Mouse (Mus musculus): Measurements from ENCODE around the gene Lck. TPM values are rescaled to one million over a fixed set of nuclear protein-coding genes. Genes with fewer than 3 reads are reported as not detected.

Gene Lck
- 3.1 and 3.2 TPM in 2 replicates for polyA plus RNA-seq (2015; fragmentation: Nextera tagmentation; extraction: Ambion mirVana)

DNA sequence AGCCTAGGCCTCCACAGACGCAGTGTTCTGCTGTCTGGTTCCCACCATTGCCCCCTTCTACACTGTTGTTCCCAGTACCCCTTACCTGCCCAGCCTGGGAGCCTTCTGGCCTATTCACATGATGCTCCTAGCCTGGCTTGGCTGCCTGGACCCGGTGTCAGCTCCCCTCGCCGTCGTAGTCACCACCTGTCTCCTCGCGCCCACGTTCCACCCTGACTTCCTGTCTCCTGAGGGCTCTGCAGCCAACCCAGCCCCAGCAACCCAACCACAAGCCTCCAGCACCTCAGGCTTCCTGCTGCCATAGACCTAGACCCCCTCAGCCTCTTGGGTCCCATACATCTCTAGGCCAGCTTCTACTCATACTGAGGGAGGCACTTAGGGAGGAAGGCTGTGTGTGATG, at the start of gene Lck:
TSS of gene Lck (minus strand) at position 212 of the 400 bp plus-strand sequence.
- H3K4me2 ChIP-seq (ENCODE audit: low read depth, low read length) = no peak within 1 kb of the TSS
- no peaks in the 10 kb centered on the region for H3K9me3 ChIP-seq (replicated peaks; ENCODE audit: control insufficient read depth, low read length)
- 36% methylated on average over 8 of the region's 8 CpGs for WGBS (ENCODE audit: insufficient replicate concordance)
- no peak within 1 kb of the TSS for H3K4me3 ChIP-seq (ENCODE audit: low read depth, low read length)
- ATAC-seq (ENCODE audit: low read depth) = no peak
- H3K9ac ChIP-seq (ENCODE audit: low read depth, low read length) = no peak within 1 kb of the TSS
- H3K27ac ChIP-seq (ENCODE audit: low read length) = no peak within 1 kb of the TSS
- H3K36me3 ChIP-seq (ENCODE audit: control insufficient read depth, insufficient read depth) = no peaks in the 10 kb centered on the region
- H3K27me3 ChIP-seq (ENCODE audit: control insufficient read depth, insufficient read depth, low read depth, low read length) = peaks cover 4% of the 10 kb centered on the region; the same call in 1 of the 2 replicates
- H3K4me1 ChIP-seq (ENCODE audit: control insufficient read depth, low read depth, low read length) = peaks cover 3% of the 10 kb centered on the region; the same call in 1 of the 2 replicates

DNA sequence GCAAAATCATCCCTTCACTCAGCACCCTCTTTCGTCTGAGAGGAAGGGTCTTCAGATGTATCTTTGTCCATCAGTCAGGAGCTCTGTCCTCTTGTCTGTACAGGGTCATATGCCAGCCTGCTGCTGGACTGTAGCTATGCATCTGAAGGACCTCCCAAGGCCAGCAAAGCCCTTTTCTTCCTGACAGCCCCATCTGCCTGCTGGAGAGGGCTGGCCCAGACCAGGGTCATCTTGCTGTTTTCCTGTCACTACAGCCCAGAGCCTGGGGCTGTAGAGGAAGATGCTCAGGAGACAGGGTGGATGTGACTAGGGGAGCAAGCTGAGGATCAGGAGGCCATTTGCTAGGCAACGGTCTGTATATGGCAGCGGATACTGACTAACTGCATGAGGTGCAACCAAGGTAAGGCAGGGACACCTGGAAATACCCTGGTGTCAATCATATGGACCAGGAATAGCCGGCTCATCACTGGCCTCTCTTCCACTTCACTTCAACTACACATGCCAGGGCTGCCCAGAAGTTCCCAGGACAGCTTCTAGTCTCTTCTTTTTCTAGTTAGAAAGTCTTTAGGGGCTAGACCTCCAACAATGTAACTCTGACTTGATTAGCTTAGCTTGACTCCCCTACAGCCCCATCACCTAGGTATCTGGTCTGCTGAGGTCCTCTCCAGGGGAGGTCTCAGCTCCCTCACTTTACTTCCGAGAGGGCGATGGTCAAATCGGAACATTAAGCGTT, 49.5 kb upstream of the Lck start:
- 21% methylated on average over 8 of the region's 8 CpGs for WGBS (ENCODE audit: insufficient replicate concordance)
- no peaks in the 10 kb centered on the region for H3K27me3 ChIP-seq (ENCODE audit: control insufficient read depth, insufficient read depth, low read depth, low read length)
- ATAC-seq (ENCODE audit: low read depth) = no peak
- H3K4me2 ChIP-seq (ENCODE audit: low read depth, low read length) = peak overlapping the region; percentile 69
- H3K36me3 ChIP-seq (ENCODE audit: control insufficient read depth, insufficient read depth) = peaks cover 9% of the 10 kb centered on the region
- H3K27ac ChIP-seq (ENCODE audit: low read length) = no peak overlapping the region; the same call in 1 of the 2 replicates
- H3K4me1 ChIP-seq (ENCODE audit: control insufficient read depth, low read depth, low read length) = peaks cover 42% of the 10 kb centered on the region
- H3K9ac ChIP-seq (ENCODE audit: low read depth, low read length) = peak overlapping the region; percentile 59
- no peaks in the 10 kb centered on the region for H3K9me3 ChIP-seq (replicated peaks; ENCODE audit: control insufficient read depth, low read length)
- peak overlapping the region; percentile 61 for H3K4me3 ChIP-seq (ENCODE audit: low read depth, low read length)

DNA sequence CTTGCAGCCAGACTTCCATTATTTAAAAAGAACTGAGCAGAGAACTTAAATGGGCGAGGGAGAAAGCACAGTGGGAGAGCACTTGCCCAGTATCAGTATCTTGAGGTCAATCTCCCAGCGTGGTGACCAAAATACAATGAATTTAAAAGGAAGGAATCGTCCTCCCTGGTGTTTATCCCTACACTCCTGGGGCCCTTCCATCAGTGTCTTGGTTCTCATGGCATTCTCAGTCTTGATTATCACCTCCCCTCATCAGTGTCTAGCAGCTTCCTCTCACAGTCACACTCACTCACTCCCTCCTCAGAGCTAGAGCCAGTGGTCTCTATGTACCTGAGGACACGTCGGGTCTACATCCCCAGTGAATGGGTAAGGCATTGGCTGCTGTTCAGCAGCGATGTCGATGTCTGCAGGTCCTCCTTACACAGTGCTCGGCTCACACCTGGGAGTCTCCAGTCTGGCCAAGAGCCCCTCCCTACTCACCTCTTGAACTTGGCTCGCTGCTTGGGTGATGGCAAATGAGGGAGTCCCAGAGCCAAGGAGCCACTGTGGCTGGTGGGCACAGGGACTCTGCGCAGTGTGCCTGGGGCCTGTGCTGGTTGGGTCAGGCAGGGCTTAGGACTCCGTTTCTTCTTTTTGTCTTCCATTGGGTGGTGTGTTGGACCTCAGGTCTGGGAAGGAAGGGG, 48.8 kb upstream of the Lck start:
- Histone ChIP-seq H3K9me3 (replicated peaks; ENCODE audit: control insufficient read depth, low read length) (no peaks in the 10 kb centered on the region), H3K36me3 (ENCODE audit: control insufficient read depth, insufficient read depth) (peaks cover 2% of the 10 kb centered on the region; the same call in 1 of the 2 replicates), H3K4me2 (ENCODE audit: low read depth, low read length) (no peak overlapping the region), H3K4me3 (ENCODE audit: low read depth, low read length) (no peak overlapping the region), H3K4me1 (ENCODE audit: control insufficient read depth, low read depth, low read length) (peaks cover 44% of the 10 kb centered on the region), H3K9ac (ENCODE audit: low read depth, low read length) (no peak overlapping the region), H3K27me3 (ENCODE audit: control insufficient read depth, insufficient read depth, low read depth, low read length) (no peaks in the 10 kb centered on the region), H3K27ac (ENCODE audit: low read length) (no peak overlapping the region)
- no peak for ATAC-seq (ENCODE audit: low read depth)
- WGBS (ENCODE audit: insufficient replicate concordance) = 74% methylated on average over 11 of the region's 11 CpGs

DNA sequence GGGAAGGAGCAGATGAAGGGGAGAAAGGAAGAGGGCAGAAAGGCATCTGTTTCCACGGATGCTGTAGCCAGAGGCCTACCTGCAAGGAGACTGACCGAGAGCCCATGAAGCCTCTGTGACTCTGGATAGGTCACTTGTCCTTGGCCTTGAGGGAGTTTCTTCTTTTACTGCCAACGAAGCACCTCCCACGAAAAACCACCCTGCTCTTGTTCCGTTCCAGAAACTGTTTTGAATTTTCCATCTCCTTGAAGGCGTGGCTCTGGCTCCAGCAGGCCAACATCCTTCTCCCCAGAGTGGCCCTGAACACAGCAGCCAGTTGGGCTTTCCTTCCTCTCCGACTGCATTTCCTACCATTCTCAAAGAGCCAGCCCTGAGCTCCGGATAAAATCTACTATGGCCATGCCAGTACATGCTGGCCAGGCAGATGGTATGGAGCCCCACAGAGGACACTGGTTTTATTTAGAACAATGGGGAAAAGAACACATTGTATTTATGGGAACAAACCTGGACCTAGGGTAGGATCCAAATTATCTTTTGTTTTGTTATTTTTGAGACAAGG, 47.9 kb upstream of the Lck start:
- 73% methylated on average over 8 of the region's 8 CpGs for whole genome bisulfite sequencing (ENCODE audit: insufficient replicate concordance)
- Histone ChIP-seq H3K36me3 (ENCODE audit: control insufficient read depth, insufficient read depth) (no peaks in the 10 kb centered on the region), H3K9ac (ENCODE audit: low read depth, low read length) (no peak overlapping the region), H3K9me3 (replicated peaks; ENCODE audit: control insufficient read depth, low read length) (no peaks in the 10 kb centered on the region), H3K4me3 (ENCODE audit: low read depth, low read length) (no peak overlapping the region), H3K27me3 (ENCODE audit: control insufficient read depth, insufficient read depth, low read depth, low read length) (no peaks in the 10 kb centered on the region), H3K4me1 (ENCODE audit: control insufficient read depth, low read depth, low read length) (peaks cover 44% of the 10 kb centered on the region), H3K4me2 (ENCODE audit: low read depth, low read length) (no peak overlapping the region), H3K27ac (ENCODE audit: low read length) (no peak overlapping the region)
- no peak for ATAC-seq (ENCODE audit: low read depth)

DNA sequence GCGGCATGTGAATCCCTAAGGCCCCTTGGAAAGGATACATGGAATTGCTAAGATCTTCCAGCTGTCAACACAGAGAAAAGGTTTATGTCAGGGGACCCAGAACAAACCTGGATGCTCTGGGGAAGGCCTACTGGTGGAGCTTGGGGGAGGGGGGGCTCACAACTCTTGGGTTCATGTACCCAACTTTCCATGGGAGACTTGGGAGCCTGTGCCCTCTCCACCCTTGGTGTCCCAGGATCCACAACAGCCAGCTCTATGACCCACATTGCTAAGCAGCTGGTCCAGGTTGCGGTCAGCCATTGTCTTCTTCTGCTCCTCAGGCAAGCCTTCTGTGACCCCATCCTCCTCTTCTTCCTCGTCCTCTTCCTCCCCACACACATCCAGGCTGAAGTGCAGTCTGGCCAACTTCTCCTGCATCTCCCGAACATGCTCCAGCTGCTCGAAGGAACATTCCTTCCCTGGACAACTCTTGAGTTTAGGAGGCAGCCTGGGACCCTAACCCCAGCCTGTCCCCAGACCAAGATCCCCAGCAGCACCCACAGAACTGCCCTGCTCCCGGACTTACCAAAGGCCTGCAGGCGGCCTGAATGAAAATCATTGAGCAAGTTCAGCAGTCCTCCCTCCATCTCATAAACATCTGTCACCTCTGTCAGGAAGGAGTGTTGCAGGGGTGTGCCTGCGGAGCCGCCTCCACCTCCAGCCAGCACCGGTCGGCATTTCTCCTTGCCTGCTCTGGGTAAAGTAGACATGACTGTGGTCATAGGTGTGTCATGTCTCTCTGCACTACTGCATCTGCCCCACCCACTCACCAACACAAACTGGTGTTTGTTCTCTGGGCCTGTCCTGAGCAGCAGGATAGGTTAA, 47.2 kb upstream of the Lck start:
- Histone ChIP-seq H3K36me3 (ENCODE audit: control insufficient read depth, insufficient read depth) (no peaks in the 10 kb centered on the region), H3K27me3 (ENCODE audit: control insufficient read depth, insufficient read depth, low read depth, low read length) (no peaks in the 10 kb centered on the region), H3K4me1 (ENCODE audit: control insufficient read depth, low read depth, low read length) (peaks cover 41% of the 10 kb centered on the region), H3K9me3 (replicated peaks; ENCODE audit: control insufficient read depth, low read length) (no peaks in the 10 kb centered on the region), H3K4me2 (ENCODE audit: low read depth, low read length) (no peak overlapping the region), H3K9ac (ENCODE audit: low read depth, low read length) (no peak overlapping the region), H3K4me3 (ENCODE audit: low read depth, low read length) (no peak overlapping the region), H3K27ac (ENCODE audit: low read length) (no peak overlapping the region)
- no peak for ATAC-seq (ENCODE audit: low read depth)
- 79% methylated on average over 11 of the region's 11 CpGs for WGBS (ENCODE audit: insufficient replicate concordance)

DNA sequence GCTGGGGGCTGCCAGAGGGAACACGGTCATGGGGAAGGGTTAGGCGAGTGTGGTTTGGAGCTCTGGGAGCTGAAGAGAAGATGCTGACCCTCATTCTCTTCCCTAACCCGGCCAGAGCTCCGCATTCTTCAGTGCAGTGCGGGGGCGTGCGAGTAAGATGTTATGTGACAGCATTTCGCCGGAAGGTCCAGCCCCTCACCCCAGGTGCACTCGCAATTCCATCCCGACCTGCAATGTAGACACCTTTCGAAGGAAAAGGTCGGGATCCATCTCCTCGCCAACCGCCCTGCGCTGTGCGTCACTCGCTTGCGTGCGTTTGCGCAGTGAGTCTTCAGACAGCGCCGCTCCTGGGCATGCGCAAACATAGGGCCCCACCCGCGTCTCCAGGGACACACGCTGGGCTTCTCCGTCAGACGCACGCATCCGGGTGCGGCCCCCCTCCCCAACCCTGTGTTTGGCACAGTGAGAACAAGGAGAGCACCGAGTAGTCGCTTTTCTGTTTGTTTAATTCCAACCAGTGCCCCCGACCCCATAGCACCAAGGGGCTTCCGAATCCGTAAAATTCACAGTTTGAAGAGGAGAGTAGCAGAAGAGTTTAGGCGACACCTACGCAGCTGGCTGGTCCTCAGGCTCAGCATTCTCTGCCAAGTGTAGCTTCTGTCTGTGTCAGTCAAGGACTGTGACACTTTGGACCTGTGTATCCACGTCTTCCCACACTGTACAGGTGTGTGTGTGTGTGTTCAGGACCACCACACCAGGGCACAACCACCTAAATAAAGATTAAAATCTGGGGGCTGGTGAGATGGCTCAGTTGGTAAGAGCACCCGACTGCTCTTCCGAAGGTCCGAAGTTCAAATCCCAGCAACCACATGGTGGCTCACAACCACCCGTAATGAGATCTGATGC, 45.6 kb upstream of the Lck start, which contains the start of gene Iqcc:
TSS of gene Iqcc (minus strand) at position 314 of the 906 bp plus-strand sequence.
- ATAC-seq (ENCODE audit: low read depth) = peak; percentile 92
- Histone ChIP-seq H3K4me3 (ENCODE audit: low read depth, low read length) (peak within 1 kb of the TSS; percentile 76), H3K27me3 (ENCODE audit: control insufficient read depth, insufficient read depth, low read depth, low read length) (no peaks in the 10 kb centered on the region), H3K4me1 (ENCODE audit: control insufficient read depth, low read depth, low read length) (peaks cover 25% of the 10 kb centered on the region), H3K27ac (ENCODE audit: low read length) (peak within 1 kb of the TSS; percentile 78), H3K36me3 (ENCODE audit: control insufficient read depth, insufficient read depth) (no peaks in the 10 kb centered on the region), H3K4me2 (ENCODE audit: low read depth, low read length) (peak within 1 kb of the TSS; percentile 94), H3K9me3 (replicated peaks; ENCODE audit: control insufficient read depth, low read length) (no peaks in the 10 kb centered on the region), H3K9ac (ENCODE audit: low read depth, low read length) (peak within 1 kb of the TSS; percentile 79)
- 4% methylated on average over 43 of the region's 44 CpGs for WGBS (ENCODE audit: insufficient replicate concordance)

DNA sequence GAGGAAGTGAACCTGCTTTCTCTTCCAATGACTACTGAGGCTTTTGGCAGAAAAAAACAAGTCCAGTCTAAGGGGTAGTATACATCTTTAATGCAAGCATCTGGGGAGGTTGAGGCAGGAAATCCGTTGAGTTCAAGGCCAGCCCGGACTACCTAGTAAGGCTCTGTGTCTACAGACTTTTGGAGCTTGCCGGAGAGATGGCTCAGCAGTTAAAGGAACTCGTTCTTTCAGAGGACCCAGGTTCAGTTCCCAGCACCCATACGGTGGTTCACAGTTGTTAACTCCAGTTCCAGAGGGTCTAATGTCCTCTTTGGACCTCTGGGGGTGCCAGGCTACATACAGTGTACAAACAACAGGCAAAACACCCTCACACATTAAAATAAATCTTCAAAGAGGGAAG, 44.6 kb upstream of the Lck start:
- no peak overlapping the region for H3K27ac ChIP-seq (ENCODE audit: low read length)
- peak overlapping the region; percentile 79 for H3K9ac ChIP-seq (ENCODE audit: low read depth, low read length)
- H3K4me3 ChIP-seq (ENCODE audit: low read depth, low read length) = peak overlapping the region; percentile 76
- H3K9me3 ChIP-seq (replicated peaks; ENCODE audit: control insufficient read depth, low read length) = no peaks in the 10 kb centered on the region
- WGBS (ENCODE audit: insufficient replicate concordance) = 75% methylated on average over 5 of the region's 5 CpGs
- no peaks in the 10 kb centered on the region for H3K27me3 ChIP-seq (ENCODE audit: control insufficient read depth, insufficient read depth, low read depth, low read length)
- no peak for ATAC-seq (ENCODE audit: low read depth)
- H3K36me3 ChIP-seq (ENCODE audit: control insufficient read depth, insufficient read depth) = no peaks in the 10 kb centered on the region
- peaks cover 19% of the 10 kb centered on the region for H3K4me1 ChIP-seq (ENCODE audit: control insufficient read depth, low read depth, low read length)
- peak overlapping the region; percentile 94 for H3K4me2 ChIP-seq (ENCODE audit: low read depth, low read length)

DNA sequence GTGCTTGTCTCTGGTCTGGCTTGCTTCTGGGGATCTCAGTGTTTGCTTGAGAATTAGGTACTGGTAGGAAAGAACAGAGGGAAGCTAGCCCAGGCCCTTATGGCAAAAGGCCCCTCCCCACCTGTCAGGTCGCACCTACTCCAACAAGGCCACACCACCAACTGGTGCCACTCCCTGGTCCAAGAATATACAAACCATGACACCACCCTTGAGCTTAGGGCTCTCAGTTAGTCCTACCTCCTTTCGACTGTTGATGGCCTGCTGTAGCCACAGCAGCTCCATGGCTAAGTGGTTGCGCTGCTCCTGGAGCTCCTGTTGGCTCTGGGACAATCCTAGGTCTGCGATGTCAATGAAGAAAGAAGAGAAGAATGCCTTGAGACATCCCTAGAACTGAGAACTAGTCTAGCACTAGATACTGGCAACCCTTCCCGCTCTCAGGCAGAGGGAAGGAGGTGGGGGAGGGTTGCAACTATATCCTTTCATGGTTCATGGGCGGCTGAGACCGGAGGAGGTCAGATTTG, 43.7 kb upstream of the Lck start:
- no peak overlapping the region for H3K9ac ChIP-seq (ENCODE audit: low read depth, low read length)
- no peak overlapping the region for H3K4me2 ChIP-seq (ENCODE audit: low read depth, low read length)
- H3K36me3 ChIP-seq (ENCODE audit: control insufficient read depth, insufficient read depth) = no peaks in the 10 kb centered on the region
- WGBS (ENCODE audit: insufficient replicate concordance) = 88% methylated on average over 7 of the region's 7 CpGs
- H3K4me1 ChIP-seq (ENCODE audit: control insufficient read depth, low read depth, low read length) = peaks cover 14% of the 10 kb centered on the region
- no peaks in the 10 kb centered on the region for H3K9me3 ChIP-seq (replicated peaks; ENCODE audit: control insufficient read depth, low read length)
- ATAC-seq (ENCODE audit: low read depth) = no peak
- no peak overlapping the region for H3K27ac ChIP-seq (ENCODE audit: low read length)
- H3K4me3 ChIP-seq (ENCODE audit: low read depth, low read length) = no peak overlapping the region
- H3K27me3 ChIP-seq (ENCODE audit: control insufficient read depth, insufficient read depth, low read depth, low read length) = no peaks in the 10 kb centered on the region
